In genomic region chr2:131847501-131848359, GRCm38 (mm10) we compare ENCODE assay signal across 8 mouse cellular contexts. TPM values are rescaled to one million over a fixed set of nuclear protein-coding genes. Genes with fewer than 3 reads are reported as not detected.
A peak's percentile ranks its signal among the peaks of the same experiment; 100 is the strongest.
DNase-seq lines count a peak whose midpoint lies in the region; ATAC-seq and TF ChIP-seq lines count a peak whose summit lies in the region.
"Had no signal": no experiment of that assay in that cellular context is flagged by ENCODE, and none has a peak within 500 bp of the region (broad histone marks: within the 10 kb centered on the region; RNA-seq: fewer than 3 reads in every experiment).

No protein-coding gene starts in this region.

- no peak for TF ChIP-seq POLR2A in MEL (IDR thresholded peaks at IDR 0.05; ENCODE audit: control insufficient read depth in 1 of 2, insufficient read depth in 1 of 2, low read depth in 1 of 2, low read length in 2 of 2, poor library complexity in 1 of 2)

- ATAC-seq in common myeloid progenitor, adult 5-6 weeks (replicated peaks; ENCODE audit: low read depth, poor library complexity, severe bottlenecking): peak; percentile 59
- ATAC-seq in granulocyte monocyte progenitor cell, adult 5-6 weeks (replicated peaks; ENCODE audit: poor library complexity, severe bottlenecking): peak; percentile 56
- ATAC-seq in midbrain, embryonic 15.5 days (replicated peaks): peak; percentile 99

- TF ChIP-seq EP300 in MEL (IDR thresholded peaks at IDR 0.05; ENCODE audit: low read depth in 1 of 2, low read length in 2 of 2): no peak

- H3K4me2 ChIP-seq in midbrain, embryonic 15.5 days: peak overlapping the region; percentile 36
- H3K4me2 ChIP-seq: heart, embryonic 13.5 days had no signal

- H3K9ac ChIP-seq in MEL (ENCODE audit: control insufficient read depth, low read depth, low read length, poor library complexity, severe bottlenecking): no peak overlapping the region
- peak overlapping the region; percentile 20; the same call in 1 of the 2 replicates for H3K9ac ChIP-seq in midbrain, embryonic 15.5 days
- H3K9ac ChIP-seq: heart, embryonic 13.5 days had no signal

- H3K36me3 ChIP-seq in MEL (ENCODE audit: control insufficient read depth in 1 of 2, insufficient read depth in 2 of 2, low read length in 2 of 2): peaks cover 0 to 25% of the 10 kb centered on the region in 2 experiments; a peak in 2 of 4 replicates
- H3K36me3 ChIP-seq in midbrain, embryonic 15.5 days (replicated peaks): no peaks in the 10 kb centered on the region
- H3K36me3 ChIP-seq: heart, embryonic 13.5 days had no signal

- no peak for TF ChIP-seq RAD21 in MEL (IDR thresholded peaks at IDR 0.05; ENCODE audit: low read depth, low read length)

- TF ChIP-seq CTCF in MEL (IDR thresholded peaks at IDR 0.05 in 2 of 3, conservative IDR thresholded peaks at IDR 0.05 in 1 of 3; ENCODE audit: control insufficient read depth in 1 of 3, insufficient read depth in 1 of 3, low read depth in 2 of 3, low read length in 3 of 3, poor library complexity in 1 of 3, severe bottlenecking in 1 of 3): no peak

- peak overlapping the region; percentile 31 to 48; a peak in 3 of 4 replicates for H3K4me3 ChIP-seq in MEL (ENCODE audit: control insufficient read depth in 1 of 2, insufficient read depth in 1 of 2, low read depth in 2 of 2, low read length in 2 of 2)
- H3K4me3 ChIP-seq in midbrain, embryonic 15.5 days: peak overlapping the region; percentile 2; the same call in 1 of the 2 replicates
- H3K4me3 ChIP-seq: heart, embryonic 13.5 days had no signal

- H3K27me3 ChIP-seq in MEL (ENCODE audit: control insufficient read depth in 1 of 2, insufficient read depth in 2 of 2, low read length in 2 of 2): no peaks in the 10 kb centered on the region
- no peaks in the 10 kb centered on the region for H3K27me3 ChIP-seq in midbrain, embryonic 15.5 days (replicated peaks)
- H3K27me3 ChIP-seq: heart, embryonic 13.5 days had no signal

- intact Hi-C loops in left cerebral cortex, postnatal 10 days (cut with DNase I): loop anchor here (5.0 kb wide), 2 partner anchors 35 to 65 kb away; no protein-coding TSS in a partner anchor

- no peaks in the 10 kb centered on the region for H3K9me3 ChIP-seq in MEL (replicated peaks; ENCODE audit: insufficient read depth, low read length)
- no peaks in the 10 kb centered on the region for H3K9me3 ChIP-seq in midbrain, embryonic 15.5 days
- H3K9me3 ChIP-seq: heart, embryonic 13.5 days had no signal

- H3K27ac ChIP-seq in MEL (ENCODE audit: control insufficient read depth, low read depth, low read length): no peak overlapping the region
- H3K27ac ChIP-seq in midbrain, embryonic 15.5 days: peak overlapping the region; percentile 85
- H3K27ac ChIP-seq: heart, embryonic 13.5 days had no signal

- peaks cover 18 to 30% of the 10 kb centered on the region in 2 experiments for H3K4me1 ChIP-seq in MEL (ENCODE audit: control insufficient read depth in 1 of 2, insufficient read depth in 2 of 2, low read length in 2 of 2)
- peaks cover 26% of the 10 kb centered on the region for H3K4me1 ChIP-seq in midbrain, embryonic 15.5 days

- DNase-seq in MEL (ENCODE audit: low read depth, low spot score): peak; percentile 43
- DNase-seq in left cerebral cortex, postnatal 10 days (ENCODE audit: extremely low spot score in 1 of 2, low spot score in 2 of 2): peak; percentile 72 to 87
- peak; percentile 49 to 56 for DNase-seq in thymus, postnatal 10 days (ENCODE audit: low spot score in 2 of 2)
- no peak for DNase-seq in adrenal gland, postnatal 25 days

- 2% methylated on average over 10 of the region's 10 CpGs for WGBS in midbrain, embryonic 15.5 days

- H3K79me2 ChIP-seq in MEL (ENCODE audit: control insufficient read depth, insufficient read depth, low read length, poor library complexity): no peaks in the 10 kb centered on the region

TF ChIP-seq in MEL, 35 proteins besides CTCF, POLR2A, EP300 and RAD21:
- TF ChIP-seq SMC3 (IDR thresholded peaks at IDR 0.05; ENCODE audit: low read depth, low read length) (no peak), SIN3A (IDR thresholded peaks at IDR 0.05; ENCODE audit: low read length) (peak; percentile 34; the same call in 1 of the 2 replicates), ZNF384 (IDR thresholded peaks at IDR 0.05; ENCODE audit: low read depth, low read length) (no peak), MAX (IDR thresholded peaks at IDR 0.05; ENCODE audit: low read length) (no peak)

RNA-seq across cellular contexts. Expression of gene Erv3, which starts 11.8 kb away (rescaled TPM):
- 0.23 and 0.62 TPM in 2 replicates for total RNA-seq in MEL (2012; rRNA removed)
- polyA plus RNA-seq in MEL (2012; ENCODE audit: insufficient read depth in 1 of 2, insufficient read length in 2 of 2, low read depth in 1 of 2, low replicate concordance in 2 of 2, missing spikeins in 1 of 2): under 1 TPM in 1 of 2 experiments, not detected in 1; 0.36 TPM
- not detected in 2 replicates for total RNA-seq in common myeloid progenitor, adult 5-6 weeks (2017)
- total RNA-seq in granulocyte monocyte progenitor cell, adult 5-6 weeks (2014; fragmentation: Nextera tagmentation): not detected in 2 replicates
- not detected in 2 replicates for total RNA-seq in granulocyte monocyte progenitor cell, adult 5-6 weeks (2017)
- total RNA-seq in left cerebral cortex, postnatal 10 days (2021): under 1 TPM; 0.09 to 0.14 TPM
- polyA plus RNA-seq in midbrain, embryonic 15.5 days (2015; fragmentation: Nextera tagmentation; extraction: Ambion mirVana): not detected in 2 replicates
- total RNA-seq in adrenal gland, postnatal 25 days (2021): not detected in 2 replicates
- polyA plus RNA-seq: heart, embryonic 13.5 days had no signal
